Mouse (Mus musculus) bone marrow macrophage, adult 2 months (primary cell): ENCODE measurements around the gene Mael.

ENCODE experiments used
- CTCF ChIP-seq: IDR thresholded peaks from 2 replicates; pipeline ENCODE4 v1.5.1; 2012; ENCODE audit warnings: low read depth, mild to moderate bottlenecking, low read length, moderate library complexity
- POLR2A ChIP-seq: IDR thresholded peaks from 2 replicates; pipeline ENCODE4 v1.6.1; 2012; ENCODE audit warnings: mild to moderate bottlenecking, low read depth, low read length, borderline replicate concordance

DNA sequence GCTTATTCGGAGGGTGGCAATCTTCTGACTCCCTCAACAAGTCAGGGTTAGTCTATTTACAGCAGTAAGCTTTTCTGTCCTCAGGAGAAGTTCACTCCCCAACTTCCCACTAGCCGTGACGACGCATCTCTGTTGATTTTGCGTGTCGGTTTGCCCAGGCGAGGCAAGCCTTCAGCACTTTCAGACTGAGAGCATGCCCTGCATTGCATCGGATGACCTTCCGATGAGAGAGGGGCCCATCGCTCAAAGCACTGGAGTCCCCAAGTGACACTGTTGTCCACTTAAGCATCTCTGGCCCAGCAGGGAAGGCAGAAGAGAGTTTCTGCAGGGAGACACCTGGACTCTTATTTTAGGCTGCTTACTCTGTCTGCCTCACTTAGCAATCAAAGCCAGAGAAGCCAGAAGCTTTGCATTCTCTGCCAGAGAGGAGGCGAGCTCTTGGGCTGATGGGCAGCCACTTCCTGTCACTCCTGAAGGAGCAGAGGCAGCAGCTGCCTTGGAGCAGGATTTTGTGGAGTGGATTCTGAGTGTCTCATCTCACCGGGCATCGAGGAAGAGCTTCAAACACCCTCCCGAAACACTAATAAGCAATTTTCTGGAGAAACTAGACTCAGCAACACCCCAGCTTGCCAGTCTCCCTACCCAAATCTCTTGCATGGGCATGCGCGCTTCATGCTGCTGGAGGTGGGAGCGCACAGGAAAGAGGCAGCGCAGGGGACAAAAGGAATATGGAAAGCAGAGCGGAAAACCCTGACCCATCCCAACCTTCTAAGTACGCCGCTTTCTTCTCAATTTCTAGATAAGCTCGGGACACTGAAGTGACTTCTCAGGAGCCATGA, 53.9 kb downstream of the Mael start:
- no peak for TF ChIP-seq POLR2A
- TF ChIP-seq CTCF, result no peak
